Mouse (Mus musculus): ENCODE results near the gene 4930449I24Rik. TPM values are rescaled to one million over a fixed set of nuclear protein-coding genes. Genes with fewer than 3 reads are reported as not detected.
"Not testable (repeated sequence)": the region's sequence is repeated elsewhere in the genome, so short reads cannot be mapped to it uniquely, and the experiment has no call there.

4930449I24Rik gene
- total RNA-seq (2021) = not detected
- long read RNA-seq, experiment 1 = 0 reads
- long read RNA-seq, experiment 2 = 0 reads

- H3K4me3 ChIP-seq; H3K27ac ChIP-seq; intact Hi-C loops (cut with DNase I); DNase-seq (ENCODE audit: extremely low spot score in 1 of 2, low spot score in 2 of 2): not testable (repeated sequence)
Observed at GRCm38 (mm10) chr5:146502099-146502498, at the start of gene 4930449I24Rik. Gene 4930449I24Rik (plus strand): TSS chr5:146502399.

DNA sequence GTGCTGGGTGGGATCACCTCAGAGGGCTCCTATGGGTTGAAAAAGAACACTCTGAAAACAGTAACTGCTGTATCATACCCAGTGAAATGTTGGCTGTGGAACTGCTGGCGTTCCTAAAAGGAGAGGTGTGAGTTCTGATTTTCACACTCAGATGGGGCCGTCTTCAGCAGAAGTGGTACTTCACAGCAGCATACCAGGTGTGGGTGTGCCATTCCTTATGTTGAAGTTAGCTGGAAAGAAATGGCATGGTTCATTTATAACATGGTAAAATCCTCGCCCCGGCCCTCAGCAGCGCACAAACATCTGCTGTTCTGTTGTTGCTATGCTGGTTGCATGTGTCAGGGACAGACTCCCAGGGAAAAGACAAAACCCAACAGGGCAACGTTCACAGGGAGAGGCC lies 48.6 kb upstream of the 4930449I24Rik start:
- peak in 1 of 2 experiments; percentile 30 for DNase-seq (ENCODE audit: extremely low spot score in 1 of 2, low spot score in 2 of 2)
- H3K4me3 ChIP-seq = no peak overlapping the region
- TF ChIP-seq CTCF (IDR thresholded peaks at IDR 0.05) = no peak
- intact Hi-C loops (cut with DNase I) = no loop called here
- H3K27ac ChIP-seq = peak overlapping the region; percentile 28; the same call in 1 of the 2 replicates

GRCm38 (mm10) chr5:146461612-146462011 lies 40.6 kb upstream of the 4930449I24Rik start:
- Histone ChIP-seq H3K4me3 (no peak overlapping the region), H3K27ac (no peak overlapping the region)
- TF ChIP-seq CTCF (IDR thresholded peaks at IDR 0.05) = no peak
- intact Hi-C loops (cut with DNase I) = no loop called here
- DNase-seq (ENCODE audit: extremely low spot score in 1 of 2, low spot score in 2 of 2) = no peak

DNA sequence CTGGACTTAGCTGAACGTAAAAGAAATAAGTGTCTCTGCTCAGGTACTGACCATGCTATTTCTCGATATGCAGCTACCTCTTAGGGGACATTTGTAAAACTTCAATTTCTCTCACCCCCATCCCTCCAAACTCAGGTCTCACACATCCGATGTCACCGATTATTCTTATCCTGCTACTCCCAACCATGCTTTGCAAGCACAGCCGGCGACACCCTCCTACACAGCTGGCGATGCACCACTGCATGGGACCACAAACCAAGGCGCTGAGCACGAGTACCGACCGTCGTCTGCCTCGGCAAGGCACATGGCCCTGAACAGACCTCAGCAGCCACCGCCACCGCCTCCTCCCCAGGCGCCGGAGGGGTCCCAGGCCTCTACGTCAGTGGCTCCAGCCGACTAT lies 35.5 kb upstream of the 4930449I24Rik start:
- Histone ChIP-seq H3K4me3 (no peak overlapping the region), H3K27ac (no peak overlapping the region)
- no peak for TF ChIP-seq CTCF (IDR thresholded peaks at IDR 0.05)
- no peak for DNase-seq (ENCODE audit: extremely low spot score in 1 of 2, low spot score in 2 of 2)
- intact Hi-C loops (cut with DNase I) = no loop called here

GRCm38 (mm10) chr5:146468311-146468710 lies 33.9 kb upstream of the 4930449I24Rik start:
- no peak for DNase-seq (ENCODE audit: extremely low spot score in 1 of 2, low spot score in 2 of 2)
- intact Hi-C loops (cut with DNase I) = no loop called here
- no peak for TF ChIP-seq CTCF (IDR thresholded peaks at IDR 0.05)
- H3K27ac ChIP-seq = no peak overlapping the region
- no peak overlapping the region for H3K4me3 ChIP-seq

- Histone ChIP-seq H3K27ac (no peak overlapping the region), H3K4me3 (no peak overlapping the region)
- intact Hi-C loops (cut with DNase I) = loop anchor here (5.0 to 10.0 kb wide), 2 partner anchors 139 to 276 kb away; no protein-coding TSS in a partner anchor
- no peak for DNase-seq (ENCODE audit: extremely low spot score in 1 of 2, low spot score in 2 of 2)
- TF ChIP-seq CTCF (IDR thresholded peaks at IDR 0.05) = no peak
Observed at GRCm38 (mm10) chr5:146470821-146471220, 31.4 kb upstream of the 4930449I24Rik start.

- no peak overlapping the region for H3K4me3 ChIP-seq
- H3K27ac ChIP-seq = no peak overlapping the region
- intact Hi-C loops (cut with DNase I) = loop anchor here (5.0 to 10.0 kb wide), 2 partner anchors 139 to 277 kb away; no protein-coding TSS in a partner anchor
- TF ChIP-seq CTCF (IDR thresholded peaks at IDR 0.05) = no peak
- no peak for DNase-seq (ENCODE audit: extremely low spot score in 1 of 2, low spot score in 2 of 2)
Observed at GRCm38 (mm10) chr5:146471311-146471710, 30.9 kb upstream of the 4930449I24Rik start.

- no peak overlapping the region for H3K27ac ChIP-seq
- TF ChIP-seq CTCF (IDR thresholded peaks at IDR 0.05) = no peak
- DNase-seq (ENCODE audit: extremely low spot score in 1 of 2, low spot score in 2 of 2) = no peak
- intact Hi-C loops (cut with DNase I) = loop anchor here (2.0 to 10.0 kb wide), 3 partner anchors 87 to 277 kb away; partner anchors contain the start of gene Wasf3
- H3K4me3 ChIP-seq = no peak overlapping the region
Observed at GRCm38 (mm10) chr5:146471821-146472220, 30.4 kb upstream of the 4930449I24Rik start.

DNA sequence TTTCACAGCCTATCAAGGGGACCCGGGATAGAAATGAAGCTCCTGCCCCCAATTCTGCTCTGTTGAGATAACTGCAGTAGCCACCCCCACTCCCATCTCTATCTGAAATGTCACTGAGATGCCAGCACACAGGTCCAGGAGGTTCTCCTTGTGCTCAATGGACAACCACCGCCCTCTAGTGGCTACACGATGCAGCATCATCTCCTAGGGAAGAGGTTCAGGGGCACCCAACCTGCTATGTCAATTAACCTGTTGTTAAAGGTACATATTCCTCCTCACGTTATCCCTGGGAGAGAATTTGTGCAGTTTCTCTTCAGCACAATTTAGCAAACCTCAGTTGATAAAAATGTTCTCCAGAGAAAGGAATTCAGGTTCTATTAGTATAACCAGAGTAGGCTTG lies 22.6 kb upstream of the 4930449I24Rik start:
- peak; percentile 36 to 52 for DNase-seq (ENCODE audit: extremely low spot score in 1 of 2, low spot score in 2 of 2)
- intact Hi-C loops (cut with DNase I) = loop anchor here (10.0 kb wide), 1 partner anchor 285 kb away; no protein-coding TSS in a partner anchor
- TF ChIP-seq CTCF (IDR thresholded peaks at IDR 0.05) = peak; percentile 64
- not testable (repeated sequence) for H3K27ac ChIP-seq, H3K4me3 ChIP-seq

- DNase-seq (ENCODE audit: extremely low spot score in 1 of 2, low spot score in 2 of 2); H3K4me3 ChIP-seq; H3K27ac ChIP-seq; intact Hi-C loops (cut with DNase I): not testable (repeated sequence)
Observed at GRCm38 (mm10) chr5:146481665-146482064, 20.5 kb upstream of the 4930449I24Rik start, which contains the start of gene Gm6408. Gene Gm6408 (plus strand): TSS chr5:146481965.

GRCm38 (mm10) chr5:146488959-146489358 lies 13.2 kb upstream of the 4930449I24Rik start:
- intact Hi-C loops (cut with DNase I); H3K27ac ChIP-seq; H3K4me3 ChIP-seq: not testable (repeated sequence)
- peak; percentile 45 for TF ChIP-seq CTCF (IDR thresholded peaks at IDR 0.05)
- DNase-seq (ENCODE audit: extremely low spot score in 1 of 2, low spot score in 2 of 2) = peak; percentile 37 to 44

GRCm38 (mm10) chr5:146491063-146491462 lies 11.1 kb upstream of the 4930449I24Rik start, which contains the start of gene Gm6370:
Gene Gm6370 (plus strand): TSS chr5:146491363.
- intact Hi-C loops (cut with DNase I); H3K4me3 ChIP-seq; DNase-seq (ENCODE audit: extremely low spot score in 1 of 2, low spot score in 2 of 2); H3K27ac ChIP-seq: not testable (repeated sequence)

GRCm38 (mm10) chr5:146513823-146514222 lies 11.6 kb downstream of the 4930449I24Rik start, which contains the start of gene Gm3402:
Gene Gm3402 (plus strand): TSS chr5:146514123.
- DNase-seq (ENCODE audit: extremely low spot score in 1 of 2, low spot score in 2 of 2); intact Hi-C loops (cut with DNase I); H3K4me3 ChIP-seq; H3K27ac ChIP-seq: not testable (repeated sequence)

DNA sequence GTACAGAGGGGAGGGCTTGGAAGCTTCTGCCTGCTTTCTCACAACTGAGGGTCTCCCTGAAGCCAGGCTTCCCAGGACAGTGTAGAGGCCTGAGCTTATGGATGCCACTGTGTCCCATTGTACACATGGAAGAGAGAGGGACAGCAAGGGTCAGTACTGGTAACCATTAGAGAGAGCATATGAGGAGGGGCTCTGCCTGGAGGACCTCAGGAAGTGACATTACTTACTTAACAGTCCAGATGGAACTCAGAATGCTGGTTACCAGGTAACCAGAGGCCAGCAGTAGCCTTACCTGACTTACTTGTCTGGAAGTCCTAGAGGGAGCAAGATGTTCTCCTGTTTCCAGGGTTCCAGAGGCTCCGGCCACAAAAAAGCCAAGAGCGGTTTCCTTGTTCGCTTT lies 23.3 kb downstream of the 4930449I24Rik start, which contains the start of gene Gm3404:
Gm3404 (plus strand) TSS at position 301 of the 400 bp plus-strand sequence.
- H3K27ac ChIP-seq; DNase-seq (ENCODE audit: extremely low spot score in 1 of 2, low spot score in 2 of 2); intact Hi-C loops (cut with DNase I); H3K4me3 ChIP-seq: not testable (repeated sequence)

- intact Hi-C loops (cut with DNase I); H3K4me3 ChIP-seq; DNase-seq (ENCODE audit: extremely low spot score in 1 of 2, low spot score in 2 of 2); H3K27ac ChIP-seq: not testable (repeated sequence)
Observed at GRCm38 (mm10) chr5:146537347-146537746, 35.1 kb downstream of the 4930449I24Rik start, which contains the start of gene Gm3409. Gene Gm3409 (plus strand): TSS chr5:146537647.

Data from left cerebral cortex, adult 2 months (tissue).